Mouse (Mus musculus): ENCODE data around the gene Slc36a1. TPM values are rescaled to one million over a fixed set of nuclear protein-coding genes. Genes with fewer than 3 reads are reported as not detected.

The Slc36a1 gene
- total and polyA plus RNA-seq, 3 experiments: 0.51 to 5.0 (median 2.5) TPM

Other genes starting within 250 kb of the Slc36a1 start
- gene Tnip1, start 241.4 kb upstream of the Slc36a1 start, total RNA-seq (2012; rRNA removed): 67.8 and 76.2 TPM in 2 replicates
- 34.9 and 36.1 TPM in 2 replicates for gene Tnip1, start 241.4 kb upstream of the Slc36a1 start, total RNA-seq (2014; rRNA removed)
- gene Tnip1, start 241.4 kb upstream of the Slc36a1 start, polyA plus RNA-seq (2012; ENCODE audit: insufficient read length, low read depth): 134 and 137 TPM in 2 replicates
- 163 and 168 TPM in 2 replicates for gene Anxa6, start 170.9 kb upstream of the Slc36a1 start, total RNA-seq (2012; rRNA removed)
- 115 and 125 TPM in 2 replicates for gene Anxa6, start 170.9 kb upstream of the Slc36a1 start, total RNA-seq (2014; rRNA removed)
- 162 and 163 TPM in 2 replicates for gene Anxa6, start 170.9 kb upstream of the Slc36a1 start, polyA plus RNA-seq (2012; ENCODE audit: insufficient read length, low read depth)
- 4.3 and 4.4 TPM in 2 replicates for gene Ccdc69, start 126.2 kb upstream of the Slc36a1 start, total RNA-seq (2012; rRNA removed)
- gene Ccdc69, start 126.2 kb upstream of the Slc36a1 start, total RNA-seq (2014; rRNA removed): 0.27 TPM in 1 of 2 replicates, not detected in the other
- 0.23 and 0.61 TPM in 2 replicates for gene Ccdc69, start 126.2 kb upstream of the Slc36a1 start, polyA plus RNA-seq (2012; ENCODE audit: insufficient read length, low read depth)
- gene Gm2a, start 106.2 kb upstream of the Slc36a1 start, total RNA-seq (2012; rRNA removed): 24.1 and 26.5 TPM in 2 replicates
- 8.9 and 10.0 TPM in 2 replicates for gene Gm2a, start 106.2 kb upstream of the Slc36a1 start, total RNA-seq (2014; rRNA removed)
- 24.1 and 25.6 TPM in 2 replicates for gene Gm2a, start 106.2 kb upstream of the Slc36a1 start, polyA plus RNA-seq (2012; ENCODE audit: insufficient read length, low read depth)
- gene Slc36a3, start 52.6 kb upstream of the Slc36a1 start, total RNA-seq (2012; rRNA removed): 0.34 and 0.72 TPM in 2 replicates
- gene Slc36a3, start 52.6 kb upstream of the Slc36a1 start, total RNA-seq (2014; rRNA removed): 0.34 and 0.72 TPM in 2 replicates
- 1.2 and 1.5 TPM in 2 replicates for gene Slc36a3, start 52.6 kb upstream of the Slc36a1 start, polyA plus RNA-seq (2012; ENCODE audit: insufficient read length, low read depth)
- 0.04 and 0.08 TPM in 2 replicates for gene Slc36a2, start 19.3 kb upstream of the Slc36a1 start, total RNA-seq (2012; rRNA removed)
- not detected in 2 replicates for gene Slc36a2, start 19.3 kb upstream of the Slc36a1 start, total RNA-seq (2014; rRNA removed)
- gene Slc36a2, start 19.3 kb upstream of the Slc36a1 start, polyA plus RNA-seq (2012; ENCODE audit: insufficient read length, low read depth): 0.17 and 0.18 TPM in 2 replicates
- under 0.01 and 0.04 TPM in 2 replicates for gene Fat2, start 132.2 kb downstream of the Slc36a1 start, total RNA-seq (2012; rRNA removed)
- not detected in 2 replicates for gene Fat2, start 132.2 kb downstream of the Slc36a1 start, total RNA-seq (2014; rRNA removed)
- not detected in 2 replicates for gene Fat2, start 132.2 kb downstream of the Slc36a1 start, polyA plus RNA-seq (2012; ENCODE audit: insufficient read length, low read depth)
- 0.13 and 0.34 TPM in 2 replicates for gene Sparc, start 218.8 kb downstream of the Slc36a1 start, total RNA-seq (2012; rRNA removed)
- not detected in 2 replicates for gene Sparc, start 218.8 kb downstream of the Slc36a1 start, total RNA-seq (2014; rRNA removed)
- gene Sparc, start 218.8 kb downstream of the Slc36a1 start, polyA plus RNA-seq (2012; ENCODE audit: insufficient read length, low read depth): 0.40 and 0.57 TPM in 2 replicates